Mouse (Mus musculus): Measurements from ENCODE around the gene Bag3. TPM values are rescaled to one million over a fixed set of nuclear protein-coding genes. Genes with fewer than 3 reads are reported as not detected.

The Bag3 gene
- polyA plus RNA-seq, 1 experiment from 2014 or later: 21.3 TPM

- peak; percentile 80 for ATAC-seq (ENCODE audit: insufficient number of reproducible peaks, low FRiP score)
- peak overlapping the region; percentile 99 for H3K27ac ChIP-seq (ENCODE audit: poor library complexity, severe bottlenecking)
- peaks cover 37% of the 10 kb centered on the region for H3K4me1 ChIP-seq (replicated peaks)
- under 1% methylated on average over 51 of the region's 51 CpGs for WGBS
- 0 out of 2 replicates have a peak, but pooled peaks cover 2% of the 10 kb centered on the region for H3K36me3 ChIP-seq
- H3K9me3 ChIP-seq (replicated peaks): no peaks in the 10 kb centered on the region
- H3K4me3 ChIP-seq: peak overlapping the region; percentile 87
- no peaks in the 10 kb centered on the region for H3K27me3 ChIP-seq (replicated peaks)
- H3K9ac ChIP-seq: peak overlapping the region; percentile 93
- H3K4me2 ChIP-seq: peak overlapping the region; percentile 82
These were observed 656 bp downstream of the Bag3 start for GRCm38 (mm10) chr7:128523962-128524581.

- Histone ChIP-seq H3K36me3 (0 out of 2 replicates have a peak, but pooled peaks cover 2% of the 10 kb centered on the region), H3K9ac (peak overlapping the region; percentile 93; the same call in 1 of the 2 replicates), H3K27me3 (replicated peaks) (no peaks in the 10 kb centered on the region), H3K4me3 (peak overlapping the region; percentile 87), H3K9me3 (replicated peaks) (no peaks in the 10 kb centered on the region), H3K4me1 (replicated peaks) (peaks cover 39% of the 10 kb centered on the region), H3K27ac (ENCODE audit: poor library complexity, severe bottlenecking) (peak overlapping the region; percentile 99), H3K4me2 (peak overlapping the region; percentile 82)
- ATAC-seq (ENCODE audit: insufficient number of reproducible peaks, low FRiP score): no peak
- 69% methylated on average over 3 of the region's 3 CpGs for WGBS
These were observed 1.2 kb downstream of the Bag3 start for GRCm38 (mm10) chr7:128524641-128525040.

DNA sequence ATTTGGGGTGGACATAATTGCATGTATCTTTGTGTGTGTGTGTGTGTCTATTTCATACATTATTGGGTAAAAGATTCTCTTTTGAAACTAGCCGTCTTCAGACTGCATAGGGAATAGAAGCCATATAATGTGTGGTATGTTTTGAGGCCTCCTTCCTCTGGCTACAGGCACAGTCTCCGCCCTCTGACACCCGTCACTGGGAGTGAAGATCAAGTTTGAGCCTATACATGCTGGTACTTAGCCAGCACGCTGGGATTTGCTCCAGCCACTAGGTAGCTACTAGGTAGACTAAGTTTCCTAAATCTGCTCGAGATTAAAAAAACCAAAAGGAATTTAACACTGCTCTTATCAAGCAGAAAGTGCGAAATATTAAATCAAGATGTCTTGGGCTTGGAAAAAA, 3.2 kb downstream of the Bag3 start:
- peak overlapping the region; percentile 28; the same call in 1 of the 2 replicates for H3K4me2 ChIP-seq
- H3K27me3 ChIP-seq (replicated peaks): no peaks in the 10 kb centered on the region
- no peak for ATAC-seq (ENCODE audit: insufficient number of reproducible peaks, low FRiP score)
- H3K4me3 ChIP-seq: no peak overlapping the region
- H3K27ac ChIP-seq (ENCODE audit: poor library complexity, severe bottlenecking): no peak overlapping the region
- peaks cover 57% of the 10 kb centered on the region for H3K4me1 ChIP-seq (replicated peaks)
- H3K9ac ChIP-seq: no peak overlapping the region
- H3K36me3 ChIP-seq: 0 out of 2 replicates have a peak, but pooled peaks cover 2% of the 10 kb centered on the region
- H3K9me3 ChIP-seq (replicated peaks): no peaks in the 10 kb centered on the region
- WGBS: 53% methylated on average over 6 of the region's 6 CpGs

DNA sequence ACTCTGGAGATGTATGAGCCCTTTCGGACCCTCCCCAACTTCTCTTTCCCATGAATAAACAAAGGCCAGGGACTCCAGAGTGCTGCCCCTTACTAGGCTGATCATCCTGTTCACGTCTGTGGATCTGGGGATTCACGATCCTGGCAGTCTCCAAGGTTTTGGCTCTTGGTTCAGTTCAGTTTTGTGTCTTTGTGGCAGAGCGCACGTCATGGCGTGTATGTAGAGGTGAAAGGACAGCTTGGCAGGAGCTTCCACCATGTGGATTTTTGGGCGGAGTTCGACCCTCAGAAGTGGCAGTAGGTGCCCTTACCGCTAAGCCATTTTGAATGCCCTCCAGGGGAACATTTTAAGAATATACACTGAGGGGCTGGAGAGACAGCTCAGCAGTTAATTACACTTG, 5.2 kb downstream of the Bag3 start:
- peak overlapping the region; percentile 56; the same call in 1 of the 2 replicates for H3K4me2 ChIP-seq
- H3K27ac ChIP-seq (ENCODE audit: poor library complexity, severe bottlenecking): peak overlapping the region; percentile 94
- no peaks in the 10 kb centered on the region for H3K27me3 ChIP-seq (replicated peaks)
- no peak for ATAC-seq (ENCODE audit: insufficient number of reproducible peaks, low FRiP score)
- peaks cover 71% of the 10 kb centered on the region for H3K4me1 ChIP-seq (replicated peaks)
- H3K9me3 ChIP-seq (replicated peaks): no peaks in the 10 kb centered on the region
- H3K4me3 ChIP-seq: no peak overlapping the region
- WGBS: 69% methylated on average over 9 of the region's 9 CpGs
- 0 out of 2 replicates have a peak, but pooled peaks cover 2% of the 10 kb centered on the region for H3K36me3 ChIP-seq
- no peak overlapping the region for H3K9ac ChIP-seq

GRCm38 (mm10) chr7:128529126-128529525, 5.7 kb downstream of the Bag3 start:
- Histone ChIP-seq H3K27me3 (replicated peaks) (no peaks in the 10 kb centered on the region), H3K9me3 (replicated peaks) (no peaks in the 10 kb centered on the region), H3K4me1 (replicated peaks) (peaks cover 76% of the 10 kb centered on the region), H3K36me3 (0 out of 2 replicates have a peak, but pooled peaks cover 2% of the 10 kb centered on the region), H3K4me2 (peak overlapping the region; percentile 56), H3K27ac (ENCODE audit: poor library complexity, severe bottlenecking) (peak overlapping the region; percentile 94), H3K4me3 (0 out of 2 replicates have a peak overlapping the region, but pooled peaks have one; percentile 0), H3K9ac (no peak overlapping the region; the same call in 1 of the 2 replicates)
- no peak for ATAC-seq (ENCODE audit: insufficient number of reproducible peaks, low FRiP score)
- WGBS: 21% methylated on average over 6 of the region's 6 CpGs

GRCm38 (mm10) chr7:128529574-128530051, 6.2 kb downstream of the Bag3 start:
- 0 out of 2 replicates have a peak, but pooled peaks have one; percentile 23 for ATAC-seq (ENCODE audit: insufficient number of reproducible peaks, low FRiP score)
- 8% methylated on average over 14 of the region's 14 CpGs for WGBS
- Histone ChIP-seq H3K4me2 (peak overlapping the region; percentile 56), H3K9ac (peak overlapping the region; percentile 61), H3K9me3 (replicated peaks) (no peaks in the 10 kb centered on the region), H3K27me3 (replicated peaks) (no peaks in the 10 kb centered on the region), H3K36me3 (0 out of 2 replicates have a peak, but pooled peaks cover 2% of the 10 kb centered on the region), H3K4me1 (replicated peaks) (peaks cover 81% of the 10 kb centered on the region), H3K4me3 (peak overlapping the region; percentile 11; the same call in 1 of the 2 replicates), H3K27ac (ENCODE audit: poor library complexity, severe bottlenecking) (peak overlapping the region; percentile 94)

GRCm38 (mm10) chr7:128531031-128531430, 7.6 kb downstream of the Bag3 start:
- H3K36me3 ChIP-seq: no peaks in the 10 kb centered on the region
- no peak for ATAC-seq (ENCODE audit: insufficient number of reproducible peaks, low FRiP score)
- peak overlapping the region; percentile 47 for H3K9ac ChIP-seq
- no peaks in the 10 kb centered on the region for H3K9me3 ChIP-seq (replicated peaks)
- H3K4me1 ChIP-seq (replicated peaks): peaks cover 91% of the 10 kb centered on the region
- H3K4me2 ChIP-seq: peak overlapping the region; percentile 57
- no peak overlapping the region for H3K4me3 ChIP-seq
- 15% methylated on average over 11 of the region's 11 CpGs for WGBS
- peak overlapping the region; percentile 94 for H3K27ac ChIP-seq (ENCODE audit: poor library complexity, severe bottlenecking)
- no peaks in the 10 kb centered on the region for H3K27me3 ChIP-seq (replicated peaks)

- H3K27ac ChIP-seq (ENCODE audit: poor library complexity, severe bottlenecking): peak overlapping the region; percentile 94
- H3K9ac ChIP-seq: peak overlapping the region; percentile 47; the same call in 1 of the 2 replicates
- H3K36me3 ChIP-seq: no peaks in the 10 kb centered on the region
- peak overlapping the region; percentile 57 for H3K4me2 ChIP-seq
- WGBS: 14% methylated on average over 6 of the region's 6 CpGs
- H3K4me1 ChIP-seq (replicated peaks): peaks cover 95% of the 10 kb centered on the region
- H3K9me3 ChIP-seq (replicated peaks): no peaks in the 10 kb centered on the region
- H3K27me3 ChIP-seq (replicated peaks): no peaks in the 10 kb centered on the region
- H3K4me3 ChIP-seq: peak overlapping the region; percentile 17
- peak; percentile 52; the same call in 1 of the 2 replicates for ATAC-seq (ENCODE audit: insufficient number of reproducible peaks, low FRiP score)
These were observed 8.5 kb downstream of the Bag3 start for GRCm38 (mm10) chr7:128531929-128532328.

DNA sequence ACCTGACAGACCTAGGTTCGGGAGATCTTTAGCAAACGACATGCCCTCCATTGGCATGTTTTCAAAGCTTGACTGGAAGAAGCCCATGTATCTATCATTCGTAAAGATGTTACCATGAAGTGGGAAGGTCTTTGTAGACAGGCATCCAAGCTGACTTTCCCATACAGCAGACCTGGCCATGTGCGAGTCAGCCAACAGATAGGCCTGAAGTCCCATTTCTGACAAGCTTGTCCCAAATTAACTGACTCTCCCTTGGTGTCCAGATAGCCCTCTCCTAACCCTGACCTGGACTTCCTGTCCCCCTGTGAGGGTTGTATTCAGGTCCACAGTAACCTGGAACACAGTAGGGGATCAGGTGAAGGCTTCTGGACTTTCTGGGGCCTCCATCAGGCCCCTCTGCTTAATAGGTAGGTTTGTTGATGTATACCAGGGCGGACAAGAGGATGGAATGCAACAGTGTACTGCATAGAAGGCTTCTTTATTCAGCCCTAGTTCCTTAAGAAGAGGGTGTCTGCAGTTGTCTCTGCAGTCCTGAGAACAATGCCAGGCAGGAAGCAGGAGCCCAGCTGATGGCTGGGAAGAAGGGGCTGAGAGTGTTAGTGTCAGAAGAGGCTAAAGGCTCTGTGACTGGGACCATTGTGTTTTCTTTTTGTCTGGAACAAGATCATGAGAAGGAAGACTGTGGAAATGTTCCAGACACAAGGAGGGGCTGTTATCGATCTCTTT, 9.2 kb downstream of the Bag3 start:
- Histone ChIP-seq H3K27ac (ENCODE audit: poor library complexity, severe bottlenecking) (peak overlapping the region; percentile 94), H3K27me3 (replicated peaks) (no peaks in the 10 kb centered on the region), H3K4me3 (no peak overlapping the region), H3K9me3 (replicated peaks) (no peaks in the 10 kb centered on the region), H3K4me2 (peak overlapping the region; percentile 57), H3K9ac (no peak overlapping the region), H3K36me3 (no peaks in the 10 kb centered on the region), H3K4me1 (replicated peaks) (peaks cover 99% of the 10 kb centered on the region)
- ATAC-seq (ENCODE audit: insufficient number of reproducible peaks, low FRiP score): no peak
- 62% methylated on average over 6 of the region's 6 CpGs for WGBS

DNA sequence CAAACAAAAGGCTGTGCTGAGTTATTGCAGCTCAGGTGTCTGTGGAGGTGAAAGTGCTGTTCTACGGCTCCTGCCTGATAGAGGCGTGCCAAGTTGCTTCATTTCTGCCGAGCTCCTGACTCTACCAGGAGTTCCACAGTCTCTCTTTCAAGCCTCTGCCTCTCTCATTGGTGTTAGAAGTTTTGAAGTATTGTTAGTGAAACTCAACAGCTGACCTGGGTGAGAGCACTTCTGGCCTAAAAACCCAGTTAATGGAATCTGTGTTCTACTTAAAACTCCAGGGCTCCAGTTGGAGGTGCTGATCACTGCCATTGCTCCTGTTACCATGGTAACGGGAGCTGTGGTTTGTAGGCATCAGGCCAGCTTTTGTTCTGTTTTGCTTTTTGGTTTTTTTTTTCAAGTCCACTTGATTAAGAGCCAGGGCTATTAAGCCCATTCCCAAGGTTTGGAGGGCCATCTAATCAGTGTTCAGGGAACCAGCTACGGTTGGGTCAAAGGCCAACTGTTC, 11.6 kb downstream of the Bag3 start:
- no peaks in the 10 kb centered on the region for H3K27me3 ChIP-seq (replicated peaks)
- no peak overlapping the region for H3K9ac ChIP-seq
- 38% methylated on average over 5 of the region's 5 CpGs for WGBS
- H3K4me1 ChIP-seq (replicated peaks): peaks cover 99% of the 10 kb centered on the region
- ATAC-seq (ENCODE audit: insufficient number of reproducible peaks, low FRiP score): no peak
- peaks cover 3% of the 10 kb centered on the region for H3K36me3 ChIP-seq
- no peaks in the 10 kb centered on the region for H3K9me3 ChIP-seq (replicated peaks)
- no peak overlapping the region for H3K4me3 ChIP-seq
- peak overlapping the region; percentile 30; the same call in 1 of the 2 replicates for H3K27ac ChIP-seq (ENCODE audit: poor library complexity, severe bottlenecking)
- no peak overlapping the region for H3K4me2 ChIP-seq

GRCm38 (mm10) chr7:128536074-128536473, 12.7 kb downstream of the Bag3 start:
- peaks cover 99% of the 10 kb centered on the region for H3K4me1 ChIP-seq (replicated peaks)
- no peak overlapping the region for H3K4me3 ChIP-seq
- no peak for ATAC-seq (ENCODE audit: insufficient number of reproducible peaks, low FRiP score)
- no peaks in the 10 kb centered on the region for H3K27me3 ChIP-seq (replicated peaks)
- peak overlapping the region; percentile 94; the same call in 1 of the 2 replicates for H3K27ac ChIP-seq (ENCODE audit: poor library complexity, severe bottlenecking)
- no peak overlapping the region for H3K9ac ChIP-seq
- peaks cover 10% of the 10 kb centered on the region for H3K36me3 ChIP-seq
- 11% methylated on average over 3 of the region's 3 CpGs for WGBS
- no peak overlapping the region for H3K4me2 ChIP-seq
- no peaks in the 10 kb centered on the region for H3K9me3 ChIP-seq (replicated peaks)

Data from heart, embryonic 12.5 days (tissue).